Mouse (Mus musculus) heart, embryonic 15.5 days (tissue): ENCODE data around the gene Sap18b. TPM values are rescaled to one million over a fixed set of nuclear protein-coding genes. Genes with fewer than 3 reads are reported as not detected.
"Not testable (repeated sequence)": the region's sequence is repeated elsewhere in the genome, so short reads cannot be mapped to it uniquely, and the experiment has no call there.

Experiments
- ATAC-seq: fragments of 200-750 bp; cut with Nextera tagmentation; replicated peaks from 2 replicates; pipeline ENCODE4 v1.8.0; 2017; ENCODE audit warnings: low read depth, moderate TSS enrichment; ENCODE audit not compliant: insufficient number of reproducible peaks, insufficient read depth, low FRiP score
- H3K27ac ChIP-seq: fragments of 300-500 bp; sonication (generic); 2 replicates; pipeline ENCODE4 v1.5.1; 2015; ENCODE audit warnings: mild to moderate bottlenecking, inconsistent platforms
- H3K27me3 ChIP-seq: fragments of 300-500 bp; sonication (generic); 2 replicates; pipeline ENCODE4 v1.6.1; 2015; ENCODE audit warnings: inconsistent platforms
- H3K36me3 ChIP-seq: fragments of 300-500 bp; sonication (generic); 2 replicates; pipeline ENCODE4 v1.6.1; 2015; ENCODE audit warnings: mild to moderate bottlenecking, inconsistent platforms
- H3K4me1 ChIP-seq: fragments of 300-500 bp; sonication (generic); replicated peaks from 2 replicates; pipeline ENCODE4 v1.6.1; 2015; ENCODE audit warnings: inconsistent platforms
- H3K4me2 ChIP-seq: fragments of 300-500 bp; sonication (generic); 2 replicates; pipeline ENCODE4 v1.6.1; 2015; ENCODE audit warnings: inconsistent platforms, mild to moderate bottlenecking, moderate library complexity
- H3K4me3 ChIP-seq: fragments of 300-500 bp; sonication (generic); 2 replicates; pipeline ENCODE4 v1.5.1; 2015; ENCODE audit warnings: mild to moderate bottlenecking, inconsistent platforms
- H3K9ac ChIP-seq: fragments of 300-500 bp; sonication (generic); 2 replicates; pipeline ENCODE4 v1.6.1; 2015; ENCODE audit warnings: mild to moderate bottlenecking, inconsistent platforms
- H3K9me3 ChIP-seq: fragments of 300-500 bp; sonication (generic); replicated peaks from 2 replicates; pipeline ENCODE4 v1.6.1; 2016; ENCODE audit warnings: inconsistent platforms
- WGBS: fragments of 180-500 bp; shearing (Covaris S2); methylation state at CpG from one replicate; pipeline ENCODE4 v1.1.7; 2015; ENCODE audit warnings: mixed read lengths; 5-methylcytosine and 5-hydroxymethylcytosine counted together
- polyA plus RNA-seq: library from polyadenylated mRNA; unstranded; fragments of >200 nt; fragmentation: Nextera tagmentation; extraction: Ambion mirVana; gene quantifications from 2 replicates; pipeline ENCODE4 v1.2.1, GENCODE M21; 2015

The Sap18b gene
- polyA plus RNA-seq, 1 experiment from 2014 or later = 275 TPM

DNA sequence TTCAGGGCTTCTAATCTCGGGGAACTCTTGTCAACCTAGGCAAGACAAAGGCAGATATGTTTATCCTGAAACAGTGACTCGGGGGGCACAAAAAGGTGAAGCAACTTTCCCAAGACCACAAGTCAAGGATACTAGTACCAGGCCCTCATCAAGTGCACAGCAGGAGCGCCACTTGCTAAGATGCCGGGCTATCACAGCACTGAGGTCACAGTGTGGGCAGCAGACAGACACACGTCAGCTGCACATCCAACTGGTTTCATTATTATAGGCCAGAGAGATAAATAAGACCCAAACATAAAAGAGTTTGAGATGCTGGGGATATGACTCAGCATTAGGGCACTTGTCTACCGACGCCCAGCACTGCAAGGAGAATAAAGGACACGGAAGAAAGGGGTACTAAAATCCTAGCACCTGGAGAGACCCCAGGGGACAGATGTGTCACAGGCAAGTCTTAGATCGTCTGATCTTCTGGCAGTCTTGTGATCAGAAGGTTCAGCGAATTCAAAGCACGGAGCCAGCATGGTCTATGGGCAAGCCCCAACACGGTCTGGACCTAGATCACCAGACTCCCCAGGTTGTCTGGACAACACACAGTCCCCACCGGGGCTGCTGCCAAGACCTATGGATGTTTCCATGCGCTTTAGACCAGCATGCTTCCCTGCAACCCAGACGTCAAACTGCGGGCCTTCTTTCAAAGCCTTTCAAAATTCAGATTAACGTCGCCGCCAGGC is 23.8 kb downstream of the Sap18b start:
- Histone ChIP-seq H3K4me2 (no peak overlapping the region), H3K36me3 (peaks cover 9% of the 10 kb centered on the region; the same call in 1 of the 2 replicates), H3K27me3 (no peaks in the 10 kb centered on the region), H3K9me3 (no peaks in the 10 kb centered on the region), H3K4me3 (no peak overlapping the region), H3K9ac (no peak overlapping the region), H3K4me1 (peaks cover 19% of the 10 kb centered on the region), H3K27ac (no peak overlapping the region)
- ATAC-seq = no peak
- WGBS = 81% methylated on average over 19 of the region's 19 CpGs

- Histone ChIP-seq H3K36me3 (peaks cover 6% of the 10 kb centered on the region; the same call in 1 of the 2 replicates), H3K9me3 (no peaks in the 10 kb centered on the region), H3K27me3 (no peaks in the 10 kb centered on the region), H3K4me1 (peaks cover 19% of the 10 kb centered on the region), H3K9ac (no peak overlapping the region), H3K4me2 (no peak overlapping the region), H3K4me3 (no peak overlapping the region), H3K27ac (no peak overlapping the region)
- no peak for ATAC-seq
- WGBS = 93% methylated on average over 2 of the region's 2 CpGs
These were observed 25.2 kb downstream of the Sap18b start for GRCm38 (mm10) chr8:95850326-95850725.

GRCm38 (mm10) chr8:95852290-95852689 is 27.1 kb downstream of the Sap18b start:
- 0 out of 2 replicates have a peak, but pooled peaks have one; percentile 24 for ATAC-seq
- Histone ChIP-seq H3K9ac (peak overlapping the region; percentile 62), H3K4me1 (peaks cover 14% of the 10 kb centered on the region), H3K4me2 (peak overlapping the region; percentile 79), H3K4me3 (peak overlapping the region; percentile 65), H3K36me3 (peaks cover 6% of the 10 kb centered on the region; the same call in 1 of the 2 replicates), H3K27ac (no peak overlapping the region), H3K27me3 (no peaks in the 10 kb centered on the region), H3K9me3 (no peaks in the 10 kb centered on the region)
- 57% methylated on average over 4 of the region's 4 CpGs for WGBS

DNA sequence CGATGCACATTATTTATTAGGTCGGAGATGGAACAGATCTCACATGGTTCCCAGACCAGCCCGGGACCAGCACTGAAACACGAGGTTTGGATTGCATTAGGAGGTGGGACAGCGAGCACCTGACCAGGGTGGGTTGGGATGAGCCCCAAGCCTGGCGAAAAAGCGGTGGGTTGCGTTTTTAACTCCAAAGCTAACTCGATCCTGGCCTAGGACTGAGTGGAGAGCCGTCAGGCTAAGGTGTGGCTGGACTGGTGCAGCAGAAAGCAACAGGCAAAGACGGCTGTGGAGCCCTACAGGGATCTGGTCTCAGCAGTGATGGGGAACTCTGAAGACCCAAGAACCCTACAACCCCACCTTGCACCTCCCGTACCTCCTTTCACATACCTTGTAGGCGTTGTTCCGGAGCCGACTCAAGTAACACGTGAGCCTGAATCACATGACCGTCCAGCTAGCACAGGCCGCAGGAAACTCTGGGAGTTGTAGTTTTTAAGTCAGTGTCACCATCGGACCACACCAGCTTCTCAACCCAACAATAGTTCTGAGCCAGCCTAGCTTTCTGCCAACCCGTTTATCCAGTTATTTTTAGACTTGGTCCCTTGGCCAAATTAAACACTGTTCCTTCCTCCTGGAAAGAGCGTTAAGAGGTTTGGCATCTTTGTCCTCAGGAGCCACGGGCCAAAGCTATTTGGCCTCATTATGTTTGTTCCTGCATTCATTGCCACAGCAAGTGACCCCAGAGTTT is 28.1 kb downstream of the Sap18b start, which contains the start of gene Slc38a7:
Gene Slc38a7, minus strand, starts transcription at position 438 of the 742 bp plus-strand sequence.
- Histone ChIP-seq H3K9me3 (no peaks in the 10 kb centered on the region), H3K27ac (peak within 1 kb of the TSS; percentile 50), H3K9ac (peak within 1 kb of the TSS; percentile 62), H3K4me3 (peak within 1 kb of the TSS; percentile 65), H3K36me3 (peaks cover 2% of the 10 kb centered on the region; the same call in 1 of the 2 replicates), H3K27me3 (no peaks in the 10 kb centered on the region), H3K4me2 (peak within 1 kb of the TSS; percentile 79), H3K4me1 (peaks cover 14% of the 10 kb centered on the region)
- WGBS = 11% methylated on average over 22 of the region's 22 CpGs
- peak; percentile 91 for ATAC-seq

- no peak overlapping the region for H3K27ac ChIP-seq
- H3K9me3 ChIP-seq = no peaks in the 10 kb centered on the region
- H3K4me3 ChIP-seq = no peak overlapping the region
- no peaks in the 10 kb centered on the region for H3K36me3 ChIP-seq
- no peak overlapping the region for H3K4me2 ChIP-seq
- 79% methylated on average over 6 of the region's 6 CpGs for WGBS
- no peak overlapping the region for H3K9ac ChIP-seq
- no peak for ATAC-seq
- no peaks in the 10 kb centered on the region for H3K27me3 ChIP-seq
- peaks cover 14% of the 10 kb centered on the region for H3K4me1 ChIP-seq
These were observed 29.0 kb downstream of the Sap18b start for GRCm38 (mm10) chr8:95854174-95854573.

DNA sequence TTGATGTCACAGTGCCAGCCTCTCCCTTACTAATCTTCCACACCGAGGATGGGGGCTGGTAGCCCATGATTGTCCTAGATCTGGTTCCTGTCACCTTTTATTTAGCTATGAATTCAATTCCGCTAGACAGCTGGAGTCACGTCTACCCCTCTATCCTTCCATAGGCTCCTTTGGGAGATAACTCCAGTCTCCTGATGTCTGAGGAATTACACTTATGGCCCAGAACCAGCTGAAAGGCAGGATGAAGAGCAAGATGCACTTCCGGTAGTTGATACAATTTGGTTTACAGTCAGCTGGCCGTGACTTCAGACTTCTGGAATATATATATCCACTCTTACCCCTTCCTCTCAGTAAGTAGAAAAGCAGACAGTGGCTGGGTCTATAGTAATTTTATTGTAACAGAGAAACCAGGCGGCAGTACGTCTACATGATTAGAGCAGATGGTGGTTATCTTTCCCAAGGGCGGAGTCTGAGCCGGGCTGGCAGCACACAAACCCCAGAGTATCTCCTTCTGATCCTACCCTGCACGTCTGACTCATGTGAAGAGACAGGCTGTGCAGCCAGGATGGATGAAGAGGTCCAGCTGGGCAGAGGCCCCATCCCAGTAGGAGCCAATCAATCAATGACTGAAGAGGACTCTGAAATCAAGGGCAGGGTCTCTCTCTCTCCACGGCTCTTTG is 38.8 kb downstream of the Sap18b start:
- not testable (repeated sequence) for H3K9ac ChIP-seq, H3K4me1 ChIP-seq, H3K27ac ChIP-seq, ATAC-seq, H3K9me3 ChIP-seq, H3K4me2 ChIP-seq, H3K4me3 ChIP-seq, H3K27me3 ChIP-seq
- peaks cover 31% of the 10 kb centered on the region for H3K36me3 ChIP-seq
- WGBS = 54% methylated on average over 11 of the region's 11 CpGs

DNA sequence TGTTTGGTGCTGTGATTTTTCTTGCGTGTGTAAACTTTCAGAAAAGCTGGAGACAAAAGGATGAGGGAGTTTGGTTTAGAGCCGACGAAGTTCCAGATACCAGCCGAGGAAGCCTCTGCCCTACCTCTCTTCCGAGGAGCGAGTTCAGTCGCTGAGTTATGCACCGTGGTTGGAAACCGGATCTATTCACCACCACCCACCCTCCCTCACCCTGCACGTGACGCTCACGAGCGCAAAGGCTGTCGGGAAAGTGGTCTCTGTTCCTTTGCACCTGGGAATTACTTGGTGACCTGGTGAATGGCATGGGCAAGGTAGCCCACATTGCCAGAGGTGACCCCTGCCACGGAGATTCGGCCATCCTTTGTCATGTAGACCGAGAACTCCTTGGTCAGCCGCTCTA is 39.7 kb downstream of the Sap18b start:
- not testable (repeated sequence) for H3K4me1 ChIP-seq, H3K9ac ChIP-seq, H3K27me3 ChIP-seq, H3K27ac ChIP-seq, H3K9me3 ChIP-seq, H3K4me2 ChIP-seq, H3K4me3 ChIP-seq, ATAC-seq
- peaks cover 41% of the 10 kb centered on the region for H3K36me3 ChIP-seq
- 92% methylated on average over 18 of the region's 18 CpGs for WGBS

DNA sequence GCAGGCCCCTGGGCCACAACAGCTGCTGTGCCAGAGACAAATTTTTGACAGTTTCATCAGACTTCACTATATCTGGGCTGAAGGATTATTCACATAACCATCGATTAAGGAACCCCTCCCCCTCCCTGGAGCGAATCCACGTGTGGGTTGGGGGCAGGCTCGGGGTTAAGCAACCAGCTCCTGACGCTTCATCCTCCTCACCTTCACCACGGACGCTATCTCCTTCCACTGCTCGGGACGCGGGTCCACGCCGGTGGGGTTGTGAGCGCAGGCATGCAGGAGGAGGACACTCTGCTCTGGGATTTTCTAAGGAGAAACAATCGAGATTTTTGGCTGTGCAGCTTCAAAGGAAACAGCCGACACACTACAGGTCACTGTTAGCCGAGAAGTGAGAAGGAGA is 46.5 kb downstream of the Sap18b start:
- 88% methylated on average over 16 of the region's 16 CpGs for WGBS
- Histone ChIP-seq H3K9ac (no peak overlapping the region), H3K36me3 (peaks cover 96% of the 10 kb centered on the region), H3K4me1 (no peaks in the 10 kb centered on the region), H3K27ac (no peak overlapping the region), H3K27me3 (no peaks in the 10 kb centered on the region), H3K4me3 (no peak overlapping the region), H3K9me3 (no peaks in the 10 kb centered on the region), H3K4me2 (no peak overlapping the region)
- no peak for ATAC-seq

GRCm38 (mm10) chr8:95875270-95875669 is 50.1 kb downstream of the Sap18b start:
- no peaks in the 10 kb centered on the region for H3K27me3 ChIP-seq
- H3K27ac ChIP-seq = peak overlapping the region; percentile 37; the same call in 1 of the 2 replicates
- WGBS = 73% methylated on average over 7 of the region's 7 CpGs
- ATAC-seq = no peak
- no peak overlapping the region for H3K4me2 ChIP-seq
- no peak overlapping the region for H3K9ac ChIP-seq
- H3K36me3 ChIP-seq = peaks cover 72% of the 10 kb centered on the region
- no peak overlapping the region for H3K4me3 ChIP-seq
- peaks cover 9% of the 10 kb centered on the region for H3K4me1 ChIP-seq
- no peaks in the 10 kb centered on the region for H3K9me3 ChIP-seq
